Mouse (Mus musculus) hindbrain, embryonic 14.5 days (tissue): ENCODE results near the gene Mapkap1. TPM values are rescaled to one million over a fixed set of nuclear protein-coding genes. Genes with fewer than 3 reads are reported as not detected.

Experiments used
- ATAC-seq: fragments of 200-750 bp; cut with Nextera tagmentation; 2 replicates; pipeline ENCODE4 v1.8.0; 2017; ENCODE audit warnings: moderate number of reproducible peaks, mild to moderate bottlenecking, moderate TSS enrichment, moderate library complexity; ENCODE audit not compliant: low FRiP score
- DNase-seq: peaks from one replicate; pipeline ENCODE4 v3.0.0-alpha.2; 2015; ENCODE audit warnings: low spot score
- H3K27ac ChIP-seq: fragments of 300-500 bp; sonication (generic); 2 replicates; pipeline ENCODE4 v1.5.1; 2014; ENCODE audit warnings: mild to moderate bottlenecking, moderate library complexity
- H3K27me3 ChIP-seq: fragments of 300-500 bp; sonication (generic); 2 replicates; pipeline ENCODE4 v1.6.1; 2014; ENCODE audit warnings: mild to moderate bottlenecking, low read length, mixed read lengths; ENCODE audit not compliant: control insufficient read depth, insufficient read depth
- H3K36me3 ChIP-seq: fragments of 300-500 bp; sonication (generic); replicated peaks from 2 replicates; pipeline ENCODE4 v1.6.1; 2014; ENCODE audit not compliant: control insufficient read depth, insufficient read depth
- H3K4me1 ChIP-seq: fragments of 300-500 bp; sonication (generic); replicated peaks from 2 replicates; pipeline ENCODE4 v1.6.1; 2014; ENCODE audit warnings: antibody characterized with exemption, low read length, mixed read lengths; ENCODE audit not compliant: control insufficient read depth, insufficient read depth
- H3K4me2 ChIP-seq: fragments of 300-500 bp; sonication (generic); replicated peaks from 2 replicates; pipeline ENCODE4 v1.6.1; 2014; ENCODE audit warnings: mild to moderate bottlenecking, moderate library complexity
- H3K4me3 ChIP-seq: fragments of 300-500 bp; sonication (generic); replicated peaks from 2 replicates; pipeline ENCODE4 v1.5.1; 2014; ENCODE audit warnings: mild to moderate bottlenecking, low read length
- H3K9ac ChIP-seq: fragments of 300-500 bp; sonication (generic); 2 replicates; pipeline ENCODE4 v1.6.1; 2014
- H3K9me3 ChIP-seq: fragments of 300-500 bp; sonication (generic); 2 replicates; pipeline ENCODE4 v1.6.1; 2016; ENCODE audit warnings: low read length; ENCODE audit not compliant: control insufficient read depth
- WGBS: fragments of 180-500 bp; shearing (Covaris S2); extraction: QIAGEN DNeasy Blood & Tissue Kit; methylation state at CpG from one replicate; pipeline ENCODE4 v1.1.7; 2014; 5-methylcytosine and 5-hydroxymethylcytosine counted together
- polyA plus RNA-seq: library from polyadenylated mRNA; unstranded; fragments of >200 nt; fragmentation: Nextera tagmentation; extraction: Ambion mirVana; gene quantifications from 2 replicates; pipeline ENCODE4 v1.2.1, GENCODE M21; 2014

Mapkap1 gene
- polyA plus RNA-seq, 1 experiment from 2014 or later: 101 TPM

- peak; percentile 57 for DNase-seq
- Histone ChIP-seq H3K4me1 (peaks cover 40% of the 10 kb centered on the region), H3K9ac (no peak overlapping the region), H3K27me3 (no peaks in the 10 kb centered on the region), H3K27ac (peak overlapping the region; percentile 51; the same call in 1 of the 2 replicates), H3K4me3 (no peak overlapping the region), H3K4me2 (no peak overlapping the region), H3K36me3 (no peaks in the 10 kb centered on the region), H3K9me3 (no peaks in the 10 kb centered on the region)
- WGBS: 14% methylated on average over 8 of the region's 8 CpGs
- ATAC-seq: peak; percentile 24; the same call in 1 of the 2 replicates
Observed at GRCm38 (mm10) chr2:34602111-34602541, 195.6 kb downstream of the Mapkap1 start.

DNA sequence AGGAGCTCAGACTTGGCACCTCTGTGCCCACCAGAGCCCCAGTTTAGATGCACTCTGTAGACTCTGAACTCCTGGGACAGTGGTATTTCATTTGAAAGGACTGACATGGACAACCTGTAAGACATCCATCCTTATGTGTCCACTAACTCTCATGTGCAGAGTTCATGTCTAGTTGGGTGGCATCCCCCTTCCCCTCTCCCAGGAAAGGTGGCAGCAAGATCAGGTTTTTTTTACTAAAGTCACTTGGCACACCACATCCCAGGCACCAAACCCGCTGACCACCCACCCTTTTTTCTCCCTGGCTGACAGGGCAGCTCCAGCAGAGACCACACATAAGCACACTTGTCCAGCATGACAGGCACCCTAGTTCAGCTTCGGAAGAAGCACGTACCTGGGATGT lies 196.3 kb downstream of the Mapkap1 start:
- Histone ChIP-seq H3K4me1 (peaks cover 40% of the 10 kb centered on the region), H3K4me3 (no peak overlapping the region), H3K27me3 (no peaks in the 10 kb centered on the region), H3K27ac (0 out of 2 replicates have a peak overlapping the region, but pooled peaks have one; percentile 62), H3K36me3 (no peaks in the 10 kb centered on the region), H3K4me2 (no peak overlapping the region), H3K9me3 (no peaks in the 10 kb centered on the region), H3K9ac (no peak overlapping the region)
- DNase-seq (no peak), ATAC-seq (no peak)
- WGBS: 64% methylated on average over 3 of the region's 3 CpGs

DNA sequence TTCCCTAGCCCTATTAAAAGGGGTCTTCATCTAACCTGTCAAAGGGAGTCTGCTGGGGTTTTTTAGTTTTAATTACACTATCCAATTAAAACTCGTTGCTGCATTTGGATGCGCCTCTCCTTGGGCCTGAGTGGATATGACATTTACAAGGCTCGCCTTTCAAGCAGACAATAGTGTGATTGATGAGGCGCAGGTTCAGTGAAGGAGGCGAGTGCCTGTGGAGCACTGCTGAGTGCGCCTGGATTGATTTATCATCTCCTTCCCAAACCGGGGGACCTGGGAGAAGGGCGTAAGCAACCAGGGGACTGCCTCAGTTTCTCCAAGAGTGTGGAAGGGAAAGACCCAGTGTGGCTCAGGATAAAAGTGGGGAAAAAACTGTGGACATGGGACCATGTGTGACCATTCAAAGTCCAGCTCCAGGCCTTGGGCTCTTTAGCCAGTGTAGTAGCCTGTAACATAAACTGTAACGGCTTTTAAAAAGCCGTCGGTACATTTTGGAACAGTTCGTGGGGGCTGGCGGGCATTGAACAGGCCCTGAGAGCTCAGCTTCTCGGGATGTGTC lies 197.2 kb downstream of the Mapkap1 start:
- Histone ChIP-seq H3K27me3 (no peaks in the 10 kb centered on the region), H3K4me3 (no peak overlapping the region), H3K9me3 (no peaks in the 10 kb centered on the region), H3K4me2 (no peak overlapping the region), H3K9ac (peak overlapping the region; percentile 21), H3K36me3 (no peaks in the 10 kb centered on the region), H3K27ac (peak overlapping the region; percentile 62), H3K4me1 (peaks cover 40% of the 10 kb centered on the region)
- no peak; the same call in 1 of the 2 replicates for ATAC-seq
- no peak for DNase-seq
- WGBS: 27% methylated on average over 14 of the region's 14 CpGs

DNA sequence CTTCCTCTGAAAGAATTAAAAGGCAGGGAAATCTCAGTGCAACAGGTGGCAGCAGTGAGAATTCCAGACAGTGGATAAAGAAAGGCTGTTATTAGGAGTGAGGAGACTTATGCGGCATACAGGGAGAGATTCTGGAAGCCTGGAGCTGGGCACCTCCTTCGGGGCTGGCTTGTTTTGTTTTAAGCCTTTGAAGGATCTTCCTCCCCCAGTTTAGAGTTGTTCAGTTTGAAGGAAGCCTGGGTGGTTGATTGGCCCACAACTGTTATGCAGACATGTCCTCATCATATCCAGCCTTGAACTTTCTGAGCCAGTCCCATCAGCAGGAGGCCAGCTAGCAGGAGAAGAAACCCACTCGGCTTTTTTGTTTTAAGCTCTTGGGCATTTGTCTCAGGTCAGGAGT lies 198.5 kb downstream of the Mapkap1 start:
- Histone ChIP-seq H3K27ac (no peak overlapping the region), H3K4me2 (no peak overlapping the region), H3K9ac (no peak overlapping the region), H3K36me3 (no peaks in the 10 kb centered on the region), H3K9me3 (no peaks in the 10 kb centered on the region), H3K27me3 (no peaks in the 10 kb centered on the region), H3K4me3 (no peak overlapping the region), H3K4me1 (peaks cover 40% of the 10 kb centered on the region)
- 43% methylated on average over 3 of the region's 3 CpGs for WGBS
- ATAC-seq (no peak), DNase-seq (no peak)

GRCm38 (mm10) chr2:34608917-34609316 lies 202.3 kb downstream of the Mapkap1 start:
- Histone ChIP-seq H3K27me3 (no peaks in the 10 kb centered on the region), H3K9ac (no peak overlapping the region), H3K4me3 (no peak overlapping the region), H3K9me3 (no peaks in the 10 kb centered on the region), H3K27ac (peak overlapping the region; percentile 62; the same call in 1 of the 2 replicates), H3K4me2 (no peak overlapping the region), H3K4me1 (peaks cover 10% of the 10 kb centered on the region), H3K36me3 (no peaks in the 10 kb centered on the region)
- 29% methylated on average over 3 of the region's 3 CpGs for WGBS
- DNase-seq (no peak), ATAC-seq (no peak)

GRCm38 (mm10) chr2:34609516-34609915 lies 202.9 kb downstream of the Mapkap1 start:
- Histone ChIP-seq H3K27me3 (no peaks in the 10 kb centered on the region), H3K9ac (no peak overlapping the region), H3K4me2 (no peak overlapping the region), H3K36me3 (no peaks in the 10 kb centered on the region), H3K4me1 (peaks cover 5% of the 10 kb centered on the region; the same call in 1 of the 2 replicates), H3K27ac (no peak overlapping the region), H3K4me3 (no peak overlapping the region), H3K9me3 (no peaks in the 10 kb centered on the region)
- 93% methylated on average over 4 of the region's 4 CpGs for WGBS
- no peak for DNase-seq
- no peak for ATAC-seq

GRCm38 (mm10) chr2:34620778-34621415 lies 214.3 kb downstream of the Mapkap1 start:
- Histone ChIP-seq H3K4me3 (no peak overlapping the region), H3K4me2 (no peak overlapping the region), H3K27me3 (no peaks in the 10 kb centered on the region), H3K4me1 (no peaks in the 10 kb centered on the region; the same call in 1 of the 2 replicates), H3K36me3 (no peaks in the 10 kb centered on the region; the same call in 1 of the 2 replicates), H3K27ac (no peak overlapping the region), H3K9ac (no peak overlapping the region), H3K9me3 (no peaks in the 10 kb centered on the region)
- DNase-seq: no peak
- 81% methylated on average over 10 of the region's 10 CpGs for WGBS
- no peak for ATAC-seq

GRCm38 (mm10) chr2:34621485-34621884 lies 214.9 kb downstream of the Mapkap1 start:
- DNase-seq (no peak), ATAC-seq (no peak)
- no peaks in the 10 kb centered on the region for H3K27me3 ChIP-seq
- H3K27ac ChIP-seq: no peak overlapping the region
- H3K9me3 ChIP-seq: no peaks in the 10 kb centered on the region
- no peaks in the 10 kb centered on the region; the same call in 1 of the 2 replicates for H3K4me1 ChIP-seq
- H3K4me3 ChIP-seq: no peak overlapping the region
- no peak overlapping the region for H3K9ac ChIP-seq
- no peaks in the 10 kb centered on the region; the same call in 1 of the 2 replicates for H3K36me3 ChIP-seq
- no peak overlapping the region for H3K4me2 ChIP-seq
- WGBS: 91% methylated on average over 8 of the region's 8 CpGs

DNA sequence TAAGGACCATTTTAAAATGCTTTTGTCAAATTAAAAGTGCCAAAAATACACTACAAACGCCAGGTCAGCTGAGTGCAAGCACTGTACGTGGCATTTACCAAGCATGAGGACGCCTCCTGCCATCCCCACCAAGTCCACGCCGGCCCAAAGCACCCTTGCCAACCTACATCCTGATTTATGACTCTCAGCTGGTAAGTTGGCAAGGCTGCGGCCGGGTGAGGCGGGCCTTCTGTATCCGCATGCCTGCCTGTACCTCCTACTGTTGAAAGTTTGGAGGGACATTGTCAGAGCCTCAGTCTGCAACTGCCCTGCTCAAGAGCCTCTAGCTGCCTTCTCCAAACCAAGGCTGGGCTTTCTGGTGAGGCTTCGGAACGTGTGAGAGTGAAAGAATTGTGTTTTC lies 215.9 kb downstream of the Mapkap1 start:
- DNase-seq (no peak), ATAC-seq (no peak)
- no peaks in the 10 kb centered on the region; the same call in 1 of the 2 replicates for H3K4me1 ChIP-seq
- H3K27ac ChIP-seq: no peak overlapping the region
- no peak overlapping the region for H3K4me3 ChIP-seq
- 76% methylated on average over 11 of the region's 11 CpGs for WGBS
- no peaks in the 10 kb centered on the region for H3K9me3 ChIP-seq
- no peak overlapping the region for H3K4me2 ChIP-seq
- H3K27me3 ChIP-seq: no peaks in the 10 kb centered on the region
- no peak overlapping the region for H3K9ac ChIP-seq
- H3K36me3 ChIP-seq: no peaks in the 10 kb centered on the region; the same call in 1 of the 2 replicates
